Mouse (Mus musculus) spleen, adult 12 weeks (tissue): ENCODE data around the gene Atxn7l2.
"Not testable (repeated sequence)": the region's sequence is repeated elsewhere in the genome, so short reads cannot be mapped to it uniquely, and the experiment has no call there.

Experiments used
- DNase-seq: peaks from one replicate; pipeline ENCODE4 v3.0.0; 2022; ENCODE audit warnings: low spot score

Atxn7l2 gene

DNA sequence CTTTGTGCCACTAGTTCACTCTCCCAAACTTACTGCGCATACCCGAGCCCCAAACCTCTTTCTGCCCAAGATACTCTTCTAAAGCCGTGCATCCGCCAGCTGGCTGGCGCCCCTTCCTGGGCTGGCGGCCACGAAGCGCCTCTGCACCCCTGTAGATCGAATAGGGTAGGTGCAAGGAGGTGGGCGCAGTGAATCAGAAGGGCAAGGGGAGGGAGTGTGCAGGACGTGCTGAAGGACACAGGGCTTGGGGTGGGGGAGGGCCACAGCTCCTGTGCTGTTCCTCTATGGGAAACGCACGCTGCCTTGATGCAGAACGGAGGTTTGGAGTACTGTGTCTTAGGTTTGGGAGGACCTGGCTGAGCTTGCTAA is at the start of gene Atxn7l2:
Gene Atxn7l2 (minus strand): TSS at position 164 of the 369 bp plus-strand sequence.
- DNase-seq = no peak

DNA sequence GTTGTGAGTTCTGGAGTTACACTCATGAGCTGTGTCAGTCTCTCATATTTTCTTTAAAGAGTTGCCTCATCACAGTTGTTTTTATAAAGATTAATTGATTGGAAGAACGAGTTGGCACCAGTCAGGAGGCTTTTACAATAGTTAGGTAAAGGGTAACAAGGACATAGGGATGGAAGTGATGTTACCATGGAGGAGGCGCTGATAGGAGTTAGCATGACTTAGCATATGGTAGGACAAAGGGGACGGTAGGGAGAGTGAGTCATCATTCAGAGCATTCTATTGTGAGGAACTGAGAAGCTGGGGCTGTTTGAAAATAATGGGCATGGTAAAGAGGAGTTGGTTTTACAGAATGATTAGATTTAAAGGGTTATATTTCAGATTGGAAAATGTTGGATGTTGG is 48.6 kb upstream of the Atxn7l2 start:
- no peak for DNase-seq

DNA sequence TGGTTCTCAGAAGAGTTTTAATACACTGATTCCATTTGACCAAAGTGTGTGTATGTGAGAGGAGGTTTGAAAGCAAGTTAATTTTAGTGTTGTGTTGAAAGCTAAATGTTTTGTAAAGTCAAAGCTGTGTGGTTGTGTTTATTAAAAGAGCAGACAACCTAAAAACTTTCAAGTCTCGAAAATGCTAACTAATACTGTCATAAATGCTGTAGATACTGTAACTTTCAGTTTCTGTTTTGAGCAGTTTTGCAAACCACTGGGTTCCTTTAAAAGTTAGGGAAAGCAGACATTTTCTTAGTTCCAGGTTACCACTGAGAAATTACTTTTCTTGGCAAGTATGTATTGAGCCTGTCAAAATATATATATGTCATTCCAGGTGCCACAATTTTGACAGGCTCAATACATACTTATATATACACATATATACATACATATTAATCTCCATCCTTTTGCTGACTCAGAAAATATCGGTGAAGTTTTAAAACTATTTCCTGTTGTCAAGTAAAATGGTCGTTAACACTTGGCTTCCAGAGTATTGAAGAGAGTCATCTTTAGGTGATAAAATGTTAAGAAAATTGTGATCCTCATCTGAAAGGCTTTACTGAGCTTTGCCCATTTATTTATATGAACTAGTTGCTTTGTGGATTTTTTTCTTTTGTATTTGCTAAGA is 47.2 kb upstream of the Atxn7l2 start:
- no peak for DNase-seq

DNA sequence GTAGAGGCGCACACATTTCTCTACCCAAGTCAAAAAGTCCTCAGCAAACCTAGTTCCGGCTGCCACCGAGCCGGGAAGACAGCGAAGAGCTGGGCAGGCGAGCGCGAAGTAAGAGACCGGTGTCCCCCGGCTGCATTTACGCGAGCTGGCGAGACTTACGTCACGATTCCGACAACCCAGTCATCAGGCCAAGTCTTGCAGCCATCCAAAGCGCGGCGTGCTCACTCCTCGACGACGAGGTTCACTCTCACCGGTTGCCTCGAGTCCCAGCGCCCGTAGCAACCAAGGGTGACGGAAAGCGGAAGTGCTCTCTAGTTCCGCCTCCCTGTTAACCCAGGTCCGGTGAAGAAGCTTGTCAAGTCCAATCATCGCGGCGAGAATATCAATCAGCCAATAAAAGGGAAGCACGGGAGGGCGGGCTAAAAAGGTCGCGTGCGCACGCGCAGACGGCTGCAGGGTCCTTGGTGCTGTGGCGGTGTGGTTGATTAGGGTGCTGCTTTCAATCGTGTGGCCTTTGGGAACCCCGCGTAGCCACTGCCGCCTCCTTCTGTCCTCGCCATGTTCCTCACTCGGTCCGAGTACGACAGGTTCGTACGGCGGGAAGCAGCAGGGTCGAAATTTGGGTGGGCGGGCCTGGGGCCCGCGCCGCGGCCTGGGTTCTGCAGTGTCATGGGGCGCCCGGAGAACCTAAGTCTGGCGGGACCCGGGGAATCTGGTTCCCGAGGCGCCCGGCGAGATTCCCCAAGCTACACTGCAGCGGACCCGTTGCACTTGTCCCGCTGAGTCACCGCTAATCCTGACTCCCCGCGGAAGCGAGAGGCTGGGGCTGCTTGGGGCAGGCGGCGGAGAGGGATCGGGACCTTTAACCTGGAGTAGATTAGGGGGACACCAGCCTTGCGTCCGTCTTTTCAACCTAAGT is 46.2 kb upstream of the Atxn7l2 start, which contains the start of gene Psma5:
Gene Psma5 (plus strand): TSS at position 208 of the 919 bp plus-strand sequence.
- peak; percentile 89 for DNase-seq

DNA sequence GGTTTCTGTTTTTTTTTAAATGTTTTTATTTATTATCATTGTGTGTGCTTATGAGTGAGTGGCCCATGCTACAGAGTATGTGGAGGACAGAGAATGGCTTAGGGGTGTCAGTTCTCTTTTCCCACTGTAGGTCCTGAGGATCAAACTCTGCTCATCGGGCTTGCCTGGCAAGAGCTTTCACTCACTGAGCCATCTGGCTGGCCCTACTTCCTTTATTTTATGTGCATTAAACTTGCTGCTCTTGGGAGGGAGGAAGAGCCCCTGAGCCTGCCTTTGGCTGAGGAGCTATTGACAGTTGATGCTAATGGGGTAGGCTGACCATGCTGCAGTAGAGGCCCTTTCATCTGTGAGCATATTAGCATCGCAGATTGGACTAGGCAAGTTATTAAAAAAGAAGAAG is 36.1 kb upstream of the Atxn7l2 start:
- no peak for DNase-seq

DNA sequence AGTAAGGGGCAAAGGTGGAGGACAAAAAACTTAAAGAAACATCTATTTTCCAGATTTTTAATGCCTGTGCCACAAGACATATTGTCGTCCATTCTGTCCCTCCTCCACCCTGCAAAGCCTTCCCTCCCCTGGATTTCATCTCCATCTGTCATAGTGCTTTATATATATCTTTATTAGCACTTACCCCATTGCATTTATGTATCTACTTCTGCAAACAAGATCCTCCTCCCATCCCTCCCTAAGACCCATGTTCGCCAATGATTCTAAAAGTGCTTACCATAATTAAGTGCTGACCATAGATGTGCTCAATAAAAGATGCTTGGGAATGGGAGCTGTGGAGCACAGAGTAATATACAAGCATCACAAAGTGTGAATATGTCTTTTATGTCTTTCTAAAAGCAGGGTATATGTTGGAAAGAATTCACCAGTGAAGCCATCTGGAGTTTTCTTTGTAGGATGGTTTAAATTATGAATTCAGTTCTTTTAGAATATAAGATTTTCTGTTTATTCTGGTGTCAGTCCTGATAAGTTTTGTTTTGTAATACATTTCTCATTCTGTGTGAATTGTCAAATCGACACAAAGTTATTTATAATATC is 30.6 kb upstream of the Atxn7l2 start:
- no peak for DNase-seq

DNA sequence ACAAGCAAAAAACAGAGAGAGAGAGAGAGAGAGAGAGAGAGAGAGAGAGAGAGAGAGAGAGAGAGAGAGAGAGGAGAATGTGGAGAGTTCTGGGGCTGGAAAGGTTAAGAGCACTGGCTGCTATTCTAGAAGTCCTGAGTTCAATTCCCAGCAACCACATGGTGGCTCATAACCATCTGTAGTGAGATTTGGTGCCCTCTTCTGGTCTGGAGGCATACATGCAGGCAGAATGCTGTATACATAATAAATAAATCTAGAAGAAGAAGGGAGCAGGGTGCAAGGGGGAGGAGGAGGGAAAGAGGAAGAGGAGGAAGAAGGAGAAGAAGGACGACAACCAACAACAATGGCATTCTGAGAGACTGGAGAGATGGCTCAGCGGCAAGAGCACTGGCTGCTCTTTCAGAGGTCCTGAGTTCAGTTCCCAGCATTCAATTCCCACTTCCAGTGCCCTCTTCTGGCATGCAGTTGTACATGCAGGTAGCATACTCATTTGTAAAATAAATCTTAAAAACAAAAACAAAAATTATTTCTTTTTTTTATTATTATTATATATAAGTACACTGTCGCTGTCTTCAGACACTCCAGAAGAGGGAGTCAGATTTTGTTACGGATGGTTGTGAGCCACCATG is 26.9 kb upstream of the Atxn7l2 start:
- not testable (repeated sequence) for DNase-seq

DNA sequence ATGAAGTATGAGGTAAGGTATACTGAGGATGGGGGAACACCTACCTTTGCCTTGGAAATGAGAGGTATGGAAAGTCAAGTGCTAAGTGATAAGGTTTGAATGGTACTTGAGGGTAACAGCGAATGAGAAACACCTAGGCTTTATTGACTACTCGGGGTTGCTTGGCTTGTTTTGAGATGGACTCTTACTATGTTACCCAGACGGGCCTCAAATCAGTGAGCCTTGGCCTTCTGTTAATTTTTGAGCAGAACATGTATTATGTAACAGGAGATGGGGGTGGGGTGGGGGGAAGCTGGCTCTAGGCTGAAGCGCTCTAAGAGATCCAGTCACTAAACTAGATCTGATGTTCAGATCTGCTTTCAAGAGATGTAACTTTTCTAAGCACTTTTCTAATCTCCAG is 20.9 kb upstream of the Atxn7l2 start:
- DNase-seq = no peak

DNA sequence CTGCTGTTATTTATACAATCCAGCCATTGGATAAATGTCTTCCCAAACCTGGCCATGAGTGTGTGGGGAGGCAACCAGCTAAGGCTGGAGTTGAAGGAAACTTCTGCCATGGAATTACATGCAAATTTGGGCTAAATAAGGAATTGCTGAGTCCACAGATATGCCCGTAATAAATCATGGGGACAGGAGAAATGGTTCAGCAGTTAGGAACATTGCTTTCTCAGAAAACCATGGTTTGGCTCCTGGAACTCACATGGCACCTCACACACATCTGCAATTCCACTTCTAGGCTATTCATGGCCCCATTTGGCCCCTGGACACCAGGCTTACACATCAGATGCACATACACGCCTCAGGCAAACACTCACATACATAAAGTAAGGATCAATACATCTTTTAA is 16.8 kb upstream of the Atxn7l2 start:
- DNase-seq = no peak

DNA sequence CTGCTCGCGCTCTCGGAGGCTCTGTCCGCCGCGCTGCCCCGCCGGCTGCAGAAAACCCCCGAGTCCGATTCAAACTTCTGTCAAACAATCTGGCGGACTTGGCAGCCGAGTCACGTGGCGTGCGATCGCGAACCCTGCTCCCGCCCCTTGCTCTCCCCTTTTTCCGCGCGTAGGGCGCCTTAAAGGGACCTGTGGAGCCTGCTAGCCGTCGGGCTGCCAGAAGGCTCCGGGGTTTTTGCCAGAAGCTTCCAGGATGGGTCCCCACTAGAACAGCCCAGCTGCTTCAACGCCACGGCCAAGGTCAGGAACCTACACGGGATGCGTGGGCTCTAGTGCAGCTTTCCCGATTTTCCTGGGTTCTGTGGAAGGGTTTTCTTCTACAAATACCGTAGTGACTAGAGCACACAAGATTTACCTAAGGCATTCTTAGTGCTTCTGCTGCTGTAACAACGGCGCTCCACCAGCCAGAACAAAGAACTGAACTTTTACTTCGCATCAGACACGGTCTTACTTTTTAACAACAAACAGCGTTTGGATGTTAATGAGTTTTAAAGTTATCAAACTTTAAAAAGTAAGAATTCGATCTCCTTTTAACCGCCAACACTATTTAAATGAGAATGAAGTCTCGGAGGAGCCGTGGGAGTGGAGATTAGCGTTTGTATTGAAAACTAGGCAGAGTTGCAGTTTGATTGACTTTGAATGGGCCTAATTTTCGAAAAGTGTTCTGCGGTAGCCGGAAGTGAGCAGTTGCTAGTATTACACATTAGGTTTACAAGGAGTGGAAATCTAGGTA is 16.0 kb upstream of the Atxn7l2 start, which contains the start of gene Sypl2:
Gene Sypl2 (minus strand): TSS at position 91 of the 793 bp plus-strand sequence.
- DNase-seq = no peak

DNA sequence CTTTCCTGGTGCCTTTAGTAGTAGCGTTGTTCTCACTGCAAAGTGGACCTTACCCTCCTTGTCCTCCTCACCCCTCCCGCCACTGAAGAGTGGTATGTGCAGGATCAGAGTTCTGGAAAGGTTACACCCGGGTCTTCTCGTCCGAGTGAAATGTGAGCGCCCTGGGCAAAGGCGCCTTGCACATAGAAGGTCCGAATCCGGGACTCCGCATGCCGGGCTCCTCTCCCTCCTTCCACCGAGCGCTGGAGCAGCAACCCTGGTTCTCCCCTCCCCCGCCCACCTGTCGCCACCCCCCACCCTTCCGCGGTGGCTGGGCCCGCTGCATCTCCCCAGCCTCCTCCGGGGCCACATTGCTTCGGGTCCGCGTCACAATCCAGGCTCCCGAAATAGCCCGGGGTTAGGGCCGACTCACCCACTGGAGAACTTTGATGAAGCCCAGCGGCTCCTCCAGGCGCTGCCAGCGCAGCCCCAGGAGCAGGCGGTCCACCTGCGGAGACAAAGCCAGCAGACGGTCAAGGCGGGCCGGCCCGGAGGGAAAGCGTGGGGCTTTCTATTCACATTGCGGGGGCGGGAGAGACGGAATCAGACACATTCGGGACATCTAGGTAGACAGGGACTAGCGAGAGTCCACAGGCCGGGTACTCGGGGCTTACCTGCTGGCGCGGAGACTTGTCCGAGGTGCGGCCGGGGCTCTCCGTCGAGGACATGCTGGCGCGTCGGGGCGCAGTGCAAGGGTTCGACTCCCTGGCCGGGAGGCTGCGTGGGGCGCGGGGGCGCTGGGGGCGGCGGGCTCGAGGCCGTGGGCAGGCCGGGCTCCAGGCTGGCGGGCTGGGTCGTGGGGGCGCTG is 15.2 kb upstream of the Atxn7l2 start:
- no peak for DNase-seq

DNA sequence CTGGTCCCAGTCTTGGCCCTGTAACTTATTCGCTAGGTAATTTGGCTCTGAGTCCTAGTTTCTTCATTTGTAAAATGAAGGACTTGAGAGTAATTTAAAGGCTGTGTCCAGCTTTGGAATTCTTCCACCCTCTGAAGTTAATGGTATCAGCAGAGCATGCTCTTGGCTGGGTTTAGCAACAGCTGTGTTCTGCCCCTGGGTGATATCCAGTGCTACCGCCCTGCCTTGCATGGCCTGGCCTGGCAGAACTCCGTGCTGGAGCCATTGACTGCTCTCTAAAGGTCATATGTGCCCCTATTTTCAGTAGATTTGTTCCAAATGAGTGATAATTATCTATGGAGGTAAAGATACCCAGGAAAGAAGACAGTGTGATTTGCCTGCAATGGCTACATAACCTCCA is 9.9 kb upstream of the Atxn7l2 start:
- no peak for DNase-seq

DNA sequence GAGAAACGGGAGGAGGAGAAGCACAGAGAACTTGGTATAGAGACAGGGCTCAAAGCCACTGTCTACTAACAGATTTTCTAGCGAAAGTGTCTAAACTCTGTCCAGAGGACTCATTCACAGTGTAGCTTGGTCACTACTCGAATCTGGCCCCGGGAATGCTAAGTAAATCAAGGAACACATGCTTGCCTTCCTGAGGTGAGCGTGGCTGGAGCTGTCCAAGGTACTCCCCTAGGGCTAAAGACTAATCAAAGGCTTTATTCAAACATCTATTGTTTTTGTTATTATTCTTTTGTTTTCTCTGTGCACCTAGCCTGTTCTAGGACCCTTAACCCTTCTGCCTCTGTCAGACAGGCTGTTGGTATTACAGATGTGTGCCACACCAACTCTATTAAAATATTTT is 4.0 kb upstream of the Atxn7l2 start:
- no peak for DNase-seq

DNA sequence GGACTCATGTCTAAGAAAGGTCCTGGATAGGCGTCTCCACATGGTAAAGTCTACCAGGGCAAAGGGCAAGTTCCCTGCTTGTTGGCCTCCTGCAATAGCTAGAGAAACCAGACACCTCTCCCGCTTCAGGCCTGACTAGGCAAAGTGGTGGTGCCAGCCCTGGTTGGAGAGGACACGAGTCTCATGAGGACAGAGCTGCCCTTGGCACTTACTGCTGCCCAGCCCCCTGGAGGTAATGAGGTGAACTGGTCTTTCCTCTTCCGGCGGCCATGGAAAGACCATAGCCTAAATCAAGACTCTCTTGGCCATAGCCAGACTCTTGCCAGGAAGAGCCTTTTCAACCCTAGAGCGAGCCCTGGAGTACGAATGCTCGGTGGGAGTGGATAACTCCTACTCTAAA is 1.7 kb upstream of the Atxn7l2 start:
- DNase-seq = no peak

DNA sequence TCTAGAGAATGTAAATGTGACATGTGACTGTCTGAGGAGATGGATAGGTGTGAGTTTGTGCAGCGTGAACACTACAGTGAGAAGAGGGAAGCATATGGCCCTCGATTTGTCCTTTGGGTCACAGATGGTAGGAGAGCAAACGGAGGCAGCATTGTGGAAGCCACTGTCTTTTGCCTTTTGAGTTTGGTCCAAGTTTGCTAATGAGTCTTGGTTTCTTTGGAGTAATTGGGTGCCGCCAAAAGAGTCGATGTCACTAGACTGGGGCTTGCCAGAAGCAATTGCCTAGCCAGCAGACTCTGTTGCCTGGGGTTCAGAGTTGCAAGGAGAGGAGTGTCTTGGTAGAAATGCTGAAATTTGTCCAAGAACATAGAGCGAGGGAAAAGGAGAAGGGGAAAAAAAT is 1.1 kb upstream of the Atxn7l2 start:
- DNase-seq = no peak

DNA sequence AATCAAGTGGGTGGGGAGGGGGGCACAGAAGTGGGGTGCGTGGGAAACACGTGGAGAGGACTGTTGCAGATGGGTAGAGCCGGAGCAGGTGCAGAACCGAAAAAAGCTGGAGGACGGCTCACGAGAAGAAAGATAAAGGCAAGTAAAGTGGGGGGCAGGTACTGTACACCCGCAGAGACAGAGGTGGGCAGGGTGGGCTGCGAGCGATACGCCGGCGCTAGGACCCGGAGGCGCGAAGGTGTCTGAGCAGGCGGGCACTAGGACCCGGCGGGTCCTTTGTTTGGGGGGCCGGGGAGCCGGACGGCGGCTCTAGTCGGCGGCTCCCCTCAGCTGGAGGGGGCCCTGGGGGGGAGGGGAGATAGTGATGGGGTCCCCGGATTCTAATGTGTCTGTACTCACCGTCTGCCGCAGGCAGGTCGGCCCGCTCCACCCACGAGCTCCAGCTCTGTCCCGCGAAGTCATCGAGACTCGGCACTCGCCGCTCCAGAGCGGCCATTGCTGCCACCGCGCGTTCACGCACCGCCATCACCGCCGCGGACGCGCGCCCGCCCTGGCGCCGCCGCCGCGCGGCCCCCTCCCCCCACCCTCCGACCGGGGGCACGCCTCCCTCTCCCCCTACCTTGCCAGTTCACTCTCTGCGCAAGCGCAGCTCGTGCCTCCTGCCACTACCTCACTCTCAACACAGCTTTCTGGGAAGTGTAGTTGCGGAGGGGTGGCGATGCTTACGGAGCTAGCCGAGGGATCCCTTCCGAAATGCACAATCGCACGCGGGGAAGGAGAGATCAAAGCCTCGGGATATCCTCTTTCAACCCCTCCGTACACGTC is 576 bp downstream of the Atxn7l2 start:
- DNase-seq = peak; percentile 72

DNA sequence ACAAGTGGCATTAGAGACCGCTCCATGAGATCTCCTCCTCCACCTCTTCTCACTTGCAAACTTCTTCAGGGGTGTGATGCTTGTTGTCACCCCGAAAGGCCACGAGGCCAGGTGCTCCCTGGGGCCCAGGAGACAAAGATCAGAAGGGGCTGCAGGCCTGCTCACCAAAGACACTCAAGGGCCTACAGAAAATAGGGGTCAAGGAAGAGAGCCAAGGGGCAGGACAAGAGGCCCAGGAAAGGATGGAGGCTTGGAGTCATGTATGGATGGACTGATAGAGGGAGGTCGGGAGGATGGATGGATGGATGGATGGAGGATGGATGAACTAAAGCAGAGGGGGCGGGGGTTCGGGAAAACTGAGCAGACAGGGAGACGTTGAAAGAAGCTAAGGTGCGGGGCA is 1.2 kb downstream of the Atxn7l2 start:
- DNase-seq = no peak

DNA sequence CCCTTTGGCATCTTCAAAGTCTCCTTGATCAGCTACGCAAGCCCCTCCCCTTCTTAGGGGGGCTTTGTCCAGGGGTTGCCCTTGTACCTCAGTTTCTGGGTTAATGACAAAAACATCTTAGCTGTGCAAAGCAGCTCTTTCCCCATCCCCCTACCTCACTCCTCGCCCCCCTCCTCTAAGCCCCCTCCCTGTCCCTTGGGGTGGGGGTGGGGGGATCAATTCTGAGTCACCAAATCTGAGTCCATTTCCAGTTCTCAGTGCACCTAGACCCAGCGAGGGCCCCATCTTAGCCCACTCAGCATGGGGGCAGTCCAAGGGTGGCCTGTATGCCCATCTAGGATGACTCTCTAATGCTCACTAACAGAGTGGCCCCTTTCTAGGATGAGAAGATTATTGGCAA is 1.7 kb downstream of the Atxn7l2 start:
- DNase-seq = no peak

DNA sequence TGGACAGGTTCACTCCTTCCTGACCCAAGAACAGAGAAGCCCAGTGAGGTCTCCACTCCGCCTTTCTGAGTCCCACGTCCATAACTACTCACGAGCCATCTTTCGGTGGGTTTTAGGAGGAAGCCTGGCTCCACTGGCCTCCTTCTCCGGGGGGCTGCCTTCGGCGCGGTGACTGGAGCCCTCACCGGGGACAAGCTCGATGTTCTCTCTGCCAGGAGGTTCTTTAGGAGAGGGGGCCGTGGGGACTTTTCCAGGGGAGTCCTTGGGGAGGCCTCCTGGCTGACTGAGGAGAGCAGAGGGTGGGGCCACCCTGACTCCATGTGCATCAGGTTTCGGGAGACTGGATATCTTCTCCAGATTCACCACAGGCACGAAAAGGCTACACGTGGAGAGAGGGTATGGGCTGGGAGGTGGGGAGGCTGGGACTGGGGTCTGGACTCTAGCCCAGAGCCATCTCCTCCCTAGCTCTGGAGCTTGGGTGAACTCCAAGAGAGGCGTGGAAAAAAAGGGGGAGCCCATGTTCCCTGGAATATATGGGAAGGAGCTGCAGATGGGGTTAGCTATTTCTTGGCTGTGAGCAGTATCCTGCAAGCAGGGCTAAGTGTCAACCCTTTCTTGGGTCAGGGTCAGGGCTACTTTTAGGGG is 3.9 kb downstream of the Atxn7l2 start:
- DNase-seq = no peak
